Comparison of ENCODE assay signal across 13 mouse cellular contexts in genomic region chr19:10279668-10280067, GRCm38 (mm10). TPM values are rescaled to one million over a fixed set of nuclear protein-coding genes. Genes with fewer than 3 reads are reported as not detected.
DNase-seq lines count a peak whose midpoint lies in the region; ATAC-seq and TF ChIP-seq lines count a peak whose summit lies in the region.
"Had no signal": no experiment of that assay in that cellular context is flagged by ENCODE, and none has a peak within 500 bp of the region (broad histone marks: within the 10 kb centered on the region; RNA-seq: fewer than 3 reads in every experiment).

No protein-coding gene starts in this region.

- DNase-seq in liver, adult 2 months (ENCODE audit: extremely low read depth, low read depth, low spot score), result peak; percentile 22
- DNase-seq in liver, result no peak
- peak; percentile 42 for DNase-seq in heart, postnatal 4 days
- DNase-seq in forebrain, postnatal 0 days, result no peak
- DNase-seq in cerebellum, adult 9-10 months, result no peak
- DNase-seq: cerebellum, adult 8-10 months had no signal

- ATAC-seq in common myeloid progenitor, adult 5-6 weeks (replicated peaks; ENCODE audit: low read depth, poor library complexity, severe bottlenecking), result peak; percentile 66
- ATAC-seq in neutrophil, adult 5-6 weeks (ENCODE audit: extremely low read depth, insufficient number of reproducible peaks, low FRiP score, poor library complexity, severe bottlenecking), result peak; percentile 27; the same call in 1 of the 2 replicates
- ATAC-seq in forebrain, postnatal 0 days, result no peak

- H3K27ac ChIP-seq in liver, adult 2 months (replicated peaks; ENCODE audit: insufficient read depth, low read depth, low read length), result no peak overlapping the region
- no peak overlapping the region for H3K27ac ChIP-seq in forebrain, postnatal 0 days (ENCODE audit: low read depth, low read length)
- H3K27ac ChIP-seq: embryonic facial prominence, embryonic 15.5 days; limb, embryonic 12.5 days; midbrain, embryonic 10.5 days; neural tube, embryonic 13.5 days had no signal

- TF ChIP-seq CTCF in liver, adult 2 months (IDR thresholded peaks at IDR 0.05; ENCODE audit: low read depth, low read length), result no peak
- no peak for TF ChIP-seq CTCF in forebrain, postnatal 0 days (IDR thresholded peaks at IDR 0.05; ENCODE audit: low read depth)

- no peak overlapping the region for H3K9ac ChIP-seq in liver, adult 2 months (ENCODE audit: low read depth, low read length)
- no peak overlapping the region for H3K9ac ChIP-seq in forebrain, postnatal 0 days
- H3K9ac ChIP-seq: embryonic facial prominence, embryonic 15.5 days; limb, embryonic 12.5 days; neural tube, embryonic 13.5 days had no signal

- no peaks in the 10 kb centered on the region for H3K4me1 ChIP-seq in liver, adult 2 months (ENCODE audit: control insufficient read depth, insufficient read depth, low read length)
- peaks cover 10% of the 10 kb centered on the region for H3K4me1 ChIP-seq in forebrain, postnatal 0 days (ENCODE audit: insufficient read depth)

- H3K9me3 ChIP-seq in forebrain, postnatal 0 days (ENCODE audit: low read length), result no peaks in the 10 kb centered on the region
- H3K9me3 ChIP-seq: embryonic facial prominence, embryonic 15.5 days; limb, embryonic 12.5 days; midbrain, embryonic 10.5 days; neural tube, embryonic 13.5 days had no signal

- H3K4me2 ChIP-seq in forebrain, postnatal 0 days (ENCODE audit: low read depth), result no peak overlapping the region
- H3K4me2 ChIP-seq: embryonic facial prominence, embryonic 15.5 days; limb, embryonic 12.5 days; neural tube, embryonic 13.5 days had no signal

- H3K27me3 ChIP-seq in liver, adult 2 months (ENCODE audit: control insufficient read depth, insufficient read depth, low read length), result no peaks in the 10 kb centered on the region
- no peaks in the 10 kb centered on the region for H3K27me3 ChIP-seq in forebrain, postnatal 0 days (ENCODE audit: insufficient read depth, low read length)
- H3K27me3 ChIP-seq: embryonic facial prominence, embryonic 15.5 days had no signal

- no peaks in the 10 kb centered on the region for H3K79me2 ChIP-seq in liver, adult 2 months (ENCODE audit: control insufficient read depth, insufficient read depth, low read length)

- no peak for TF ChIP-seq POLR2A in liver, adult 2 months (IDR thresholded peaks at IDR 0.05; ENCODE audit: extremely low read depth, insufficient read depth, low read length)

- H3K36me3 ChIP-seq in liver, adult 2 months (ENCODE audit: control insufficient read depth, insufficient read depth, low read length), result no peaks in the 10 kb centered on the region
- H3K36me3 ChIP-seq in forebrain, postnatal 0 days (ENCODE audit: insufficient read depth), result no peaks in the 10 kb centered on the region
- H3K36me3 ChIP-seq: embryonic facial prominence, embryonic 15.5 days; limb, embryonic 12.5 days; midbrain, embryonic 10.5 days; neural tube, embryonic 13.5 days had no signal

- H3K4me3 ChIP-seq in liver, adult 2 months (ENCODE audit: insufficient read depth, low read depth, low read length), result no peak overlapping the region
- H3K4me3 ChIP-seq in forebrain, postnatal 0 days (ENCODE audit: low read depth, low read length), result no peak overlapping the region
- H3K4me3 ChIP-seq: embryonic facial prominence, embryonic 15.5 days; limb, embryonic 12.5 days; midbrain, embryonic 10.5 days; neural tube, embryonic 13.5 days had no signal

- 65% methylated on average over 9 of the region's 9 CpGs for WGBS in liver, adult 2 months
- 86% methylated on average over 9 of the region's 9 CpGs for WGBS in forebrain, postnatal 0 days

RNA-seq across cellular contexts. Expression of gene Dagla, which starts 25.0 kb away (rescaled TPM):
- total RNA-seq in liver, adult 2 months (2014; rRNA removed), result 0.18 and 0.40 TPM in 2 replicates
- polyA plus RNA-seq in liver, adult 2 months (2012; rRNA removed), result 0.63 and 0.93 TPM in 2 replicates
- total RNA-seq in common myeloid progenitor, adult 5-6 weeks (2017), result not detected in 2 replicates
- 1 to 10 TPM; 3.8 to 4.1 TPM for total RNA-seq in heart, postnatal 4 days (2021)
- total RNA-seq in neutrophil, adult 5-6 weeks (2017), result not detected in 2 replicates
- 17.4 and 21.8 TPM in 2 replicates for total RNA-seq in forebrain, postnatal 0 days (2014; rRNA removed)
- polyA plus RNA-seq in forebrain, postnatal 0 days (2015; fragmentation: Nextera tagmentation; extraction: Ambion mirVana), result 8.2 and 11.2 TPM in 2 replicates
- total RNA-seq: MEL had no signal

RNA-seq across cellular contexts. Expression of gene Myrf, which starts 39.1 kb away (rescaled TPM):
- total RNA-seq in liver, adult 2 months (2014; rRNA removed), result 3.0 and 5.3 TPM in 2 replicates
- 23.4 and 31.4 TPM in 2 replicates for polyA plus RNA-seq in liver, adult 2 months (2012; rRNA removed)
- total RNA-seq in common myeloid progenitor, adult 5-6 weeks (2017), result 0.05 TPM in 1 of 2 replicates, not detected in the other
- total RNA-seq in heart, postnatal 4 days (2021), result 10 to 100 TPM in 1 of 2 experiments, 1 to 10 TPM in 1; 9.0 to 11.9 TPM
- total RNA-seq in neutrophil, adult 5-6 weeks (2017), result 0.12 TPM in 1 of 2 replicates, not detected in the other
- total RNA-seq in forebrain, postnatal 0 days (2014; rRNA removed), result 0.54 and 0.81 TPM in 2 replicates
- 0.20 and 0.47 TPM in 2 replicates for polyA plus RNA-seq in forebrain, postnatal 0 days (2015; fragmentation: Nextera tagmentation; extraction: Ambion mirVana)

Comparison
In these comparisons a context has a peak if more than half of its experiments do, and no peak if none do; other contexts are left out.
1. DNase-seq: peak in liver, adult 2 months (single experiment) and heart, postnatal 4 days (single experiment); none in liver (single experiment), forebrain, postnatal 0 days (single experiment) and cerebellum, adult 9-10 months (single experiment).